Mouse (Mus musculus) retina, postnatal 1 day (tissue): ENCODE measurements around the gene Dmrt3.

ENCODE experiments used
- DNase-seq: peaks from one replicate; pipeline ENCODE4 v3.0.0-alpha.2; 2012

The Dmrt3 gene

GRCm38 (mm10) chr19:25610015-25610410, at the start of gene Dmrt3:
Dmrt3 (plus strand) TSS chr19:25610301.
- DNase-seq = peak; percentile 51

DNA sequence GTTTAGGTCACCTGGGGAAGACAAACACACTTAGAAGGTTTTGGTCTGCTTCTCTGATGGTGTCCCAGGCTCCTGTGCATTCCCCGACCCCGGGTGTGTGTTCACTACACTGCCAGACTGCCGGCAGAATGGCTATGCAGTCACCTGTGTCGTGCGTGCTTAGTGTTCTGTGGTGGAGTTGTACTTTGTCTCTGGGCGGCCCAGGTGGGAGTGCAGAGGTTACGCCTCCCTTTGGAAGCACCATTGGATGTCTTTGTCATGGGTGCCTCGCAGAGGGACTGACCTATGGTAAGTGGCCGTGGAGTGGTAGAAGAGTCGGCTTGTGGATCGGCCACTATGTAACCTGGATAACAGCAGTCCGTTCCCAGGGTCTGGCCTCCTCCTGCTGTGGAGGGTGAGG, 45.7 kb upstream of the Dmrt3 start:
- no peak for DNase-seq

DNA sequence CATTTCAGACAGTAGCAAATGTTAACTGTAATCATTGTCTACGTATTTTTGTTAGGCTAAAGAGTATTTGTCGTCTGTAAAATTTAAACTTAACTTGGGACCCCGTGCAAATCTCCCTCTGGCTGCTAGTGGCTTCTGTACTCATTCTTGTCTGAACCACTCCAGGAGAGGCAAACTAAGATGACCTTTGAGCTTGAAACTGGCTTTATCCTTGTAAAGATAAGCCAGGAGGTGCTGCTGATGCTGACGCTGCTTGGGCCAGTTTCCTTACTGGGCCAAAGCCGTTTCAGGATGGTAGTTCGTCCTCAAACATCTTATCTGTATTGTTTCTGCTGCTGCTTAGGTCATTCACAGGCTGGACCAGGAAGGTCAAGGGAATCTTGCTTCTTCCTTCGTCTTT, 40.3 kb upstream of the Dmrt3 start:
- DNase-seq = no peak

DNA sequence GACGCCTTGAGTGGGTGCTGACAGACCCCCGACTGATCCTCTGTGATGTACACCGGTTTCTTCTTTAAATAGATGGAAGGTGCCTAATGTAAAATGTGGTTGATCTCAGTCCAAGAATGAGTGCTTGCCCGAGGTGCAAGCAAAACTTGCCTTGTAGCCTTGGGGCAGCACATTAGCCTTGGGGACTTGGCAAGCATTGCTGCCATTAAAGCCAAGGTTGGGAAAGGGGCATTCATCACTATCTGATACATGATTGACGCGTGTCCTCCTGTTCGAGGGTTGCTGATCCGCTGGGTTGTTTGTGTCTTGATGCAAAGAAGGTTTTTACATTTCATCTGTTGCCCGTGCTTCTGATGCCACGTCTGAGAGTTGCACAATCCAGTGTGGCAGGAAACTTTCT, 35.7 kb upstream of the Dmrt3 start:
- no peak for DNase-seq

- peak; percentile 39 for DNase-seq
These were observed 34.9 kb upstream of the Dmrt3 start for GRCm38 (mm10) chr19:25574981-25575814.

GRCm38 (mm10) chr19:25578358-25578757, 31.7 kb upstream of the Dmrt3 start:
- DNase-seq = no peak

DNA sequence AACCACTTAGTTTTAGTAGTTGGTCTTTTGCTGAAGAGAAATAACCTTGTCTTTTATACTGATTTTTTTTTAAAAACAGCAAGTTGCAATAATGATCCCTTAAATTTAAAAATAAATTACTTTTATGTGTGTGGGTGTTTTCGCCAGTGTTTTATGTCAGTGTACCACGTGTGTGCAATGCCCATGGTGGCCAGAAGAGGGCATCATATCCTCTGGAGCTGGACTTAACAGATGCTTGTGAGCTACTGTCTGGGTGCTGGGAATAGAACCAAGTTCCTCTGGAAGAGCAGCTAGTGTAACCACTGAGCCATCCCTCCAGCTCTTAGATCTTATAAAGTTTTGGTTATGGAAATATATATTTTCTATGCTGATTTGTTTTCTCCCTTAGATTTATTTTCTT, 30.7 kb upstream of the Dmrt3 start:
- no peak for DNase-seq

DNA sequence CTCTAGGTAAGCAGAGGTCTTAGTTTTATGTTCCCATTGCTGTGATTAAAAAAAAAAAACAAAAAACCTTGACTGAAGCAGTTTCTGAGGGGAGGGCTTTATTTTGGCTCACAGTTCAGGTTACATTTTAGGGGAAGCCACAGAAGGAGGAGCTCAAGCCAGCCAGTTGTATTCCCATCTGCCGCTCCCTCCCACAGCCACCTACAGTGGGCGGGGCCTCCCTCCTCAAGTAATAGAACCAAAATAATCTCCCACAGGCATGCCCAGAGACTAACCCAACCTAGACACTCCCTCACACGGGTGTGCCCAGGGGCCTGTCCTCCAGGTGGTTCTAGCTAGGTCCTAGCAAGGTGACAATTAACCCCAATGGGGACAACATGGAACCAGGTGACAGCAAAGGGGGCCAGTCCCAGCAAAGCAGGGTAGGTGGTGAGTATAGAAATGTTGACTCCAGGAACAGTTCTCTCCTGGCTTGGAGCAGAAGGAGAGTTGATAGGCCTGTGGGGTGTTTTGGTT, 12.3 kb upstream of the Dmrt3 start:
- DNase-seq = no peak

GRCm38 (mm10) chr19:25598626-25599025, 11.5 kb upstream of the Dmrt3 start:
- DNase-seq = peak; percentile 50

DNA sequence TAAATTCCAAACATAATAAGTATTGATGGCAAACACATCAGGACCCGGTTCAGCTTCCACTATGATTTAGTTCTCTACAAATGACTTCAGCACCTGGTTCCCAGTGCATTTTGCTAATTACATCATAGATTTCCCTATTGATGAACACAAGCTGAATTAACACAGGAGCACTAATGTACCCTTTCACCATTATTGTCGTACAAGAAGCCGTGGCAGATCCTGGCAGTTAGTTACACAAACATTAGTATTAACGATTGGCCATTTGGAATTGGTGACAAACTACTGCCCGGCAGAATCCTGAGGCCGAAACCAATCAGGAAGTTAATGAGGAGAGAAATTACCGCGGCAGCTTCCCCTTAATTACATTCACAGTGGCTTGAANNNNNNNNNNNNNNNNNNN, 8.1 kb upstream of the Dmrt3 start:
- DNase-seq = peak; percentile 36

- peak; percentile 66 for DNase-seq
These were observed 2.5 kb upstream of the Dmrt3 start for GRCm38 (mm10) chr19:25607461-25608205.

DNA sequence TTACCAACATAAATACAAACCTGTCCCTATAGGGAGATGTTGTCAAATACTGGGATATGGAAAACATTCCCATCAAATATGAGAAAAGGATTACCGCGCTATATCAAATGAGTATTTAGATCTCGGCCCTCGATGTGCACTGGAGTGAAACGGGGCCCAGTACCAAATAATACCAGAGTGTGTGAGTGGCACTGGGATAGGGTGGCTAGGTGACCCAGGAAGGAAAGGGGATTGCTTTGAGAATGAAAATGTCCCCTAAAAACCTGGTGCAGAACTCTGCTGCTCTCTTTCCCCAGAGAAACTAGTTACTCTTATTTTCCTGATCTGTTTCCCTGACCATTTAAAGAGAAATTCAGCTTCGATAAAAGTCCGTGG, 1.9 kb upstream of the Dmrt3 start:
- no peak for DNase-seq

DNA sequence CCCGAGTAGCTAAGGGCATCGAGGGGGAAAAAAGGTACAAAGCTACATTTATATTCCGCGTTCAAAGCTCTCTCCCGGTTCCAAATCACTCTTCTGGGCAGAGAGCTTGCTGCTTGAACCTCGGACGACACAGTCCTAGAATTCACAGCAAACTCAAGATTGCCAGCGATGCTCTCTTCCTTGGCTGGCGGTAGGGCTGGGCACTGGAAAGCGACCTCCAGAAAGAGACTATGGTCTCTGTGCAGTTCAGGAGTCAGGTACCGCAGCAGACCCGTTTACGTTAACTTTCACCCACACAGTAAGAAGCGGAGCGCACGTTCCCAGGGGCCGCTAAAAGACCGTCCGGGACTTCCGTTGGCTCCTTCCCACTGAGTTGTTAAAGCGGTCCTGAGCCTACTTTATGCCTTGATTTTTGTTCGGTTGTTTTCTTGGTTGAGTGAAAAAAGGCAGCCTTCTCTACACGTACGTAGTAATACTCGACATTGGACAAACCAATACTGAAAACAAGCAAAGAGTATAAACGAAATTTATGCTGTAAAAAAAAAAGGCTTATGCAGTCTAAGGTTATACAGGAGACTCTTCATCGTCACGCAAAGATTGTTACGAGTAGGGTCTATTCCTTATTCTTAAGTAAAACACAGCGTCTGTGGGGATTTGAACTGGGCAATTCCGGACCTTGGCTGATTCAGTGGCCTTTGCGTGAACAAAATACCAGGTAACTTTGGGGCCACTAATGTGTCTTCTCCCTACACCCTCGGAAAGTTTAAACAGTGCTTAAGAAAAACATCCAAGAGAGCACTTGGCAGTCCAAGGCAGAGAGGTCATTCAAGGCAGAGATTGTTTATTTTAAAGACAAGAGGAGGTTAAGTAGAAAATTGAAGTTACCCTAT, 895 bp upstream of the Dmrt3 start:
- DNase-seq = peak; percentile 48

GRCm38 (mm10) chr19:25610411-25611111, 460 bp downstream of the Dmrt3 start:
- peak; percentile 51 for DNase-seq

- DNase-seq = peak; percentile 46
These were observed 1.0 kb downstream of the Dmrt3 start for GRCm38 (mm10) chr19:25611116-25611515.

- no peak for DNase-seq
These were observed 2.0 kb downstream of the Dmrt3 start for GRCm38 (mm10) chr19:25611876-25612805.

DNA sequence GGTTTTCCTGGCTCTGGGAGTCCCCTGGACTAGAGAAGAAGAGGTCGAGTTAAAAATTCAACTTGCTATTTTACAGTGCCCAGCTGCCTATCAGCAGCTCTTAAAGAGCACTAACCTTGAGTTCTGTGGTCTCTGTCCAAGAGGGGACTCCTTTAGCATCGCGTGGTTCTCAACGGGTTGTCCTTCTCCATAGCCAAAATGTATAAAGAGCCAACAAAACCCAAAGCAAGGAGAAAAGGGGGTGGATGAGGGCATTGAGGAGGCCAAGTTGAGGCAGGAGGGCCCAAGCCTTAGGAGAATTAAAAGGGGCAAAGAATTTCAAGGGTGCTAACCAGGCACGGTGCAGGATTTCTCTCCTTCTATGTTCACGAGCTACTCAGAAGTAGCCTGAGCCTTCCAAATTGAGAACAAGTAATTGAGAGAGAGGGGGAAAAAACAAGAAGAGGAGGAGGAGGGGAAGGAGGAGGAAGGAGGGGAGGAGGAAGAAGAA, 2.8 kb downstream of the Dmrt3 start:
- no peak for DNase-seq

DNA sequence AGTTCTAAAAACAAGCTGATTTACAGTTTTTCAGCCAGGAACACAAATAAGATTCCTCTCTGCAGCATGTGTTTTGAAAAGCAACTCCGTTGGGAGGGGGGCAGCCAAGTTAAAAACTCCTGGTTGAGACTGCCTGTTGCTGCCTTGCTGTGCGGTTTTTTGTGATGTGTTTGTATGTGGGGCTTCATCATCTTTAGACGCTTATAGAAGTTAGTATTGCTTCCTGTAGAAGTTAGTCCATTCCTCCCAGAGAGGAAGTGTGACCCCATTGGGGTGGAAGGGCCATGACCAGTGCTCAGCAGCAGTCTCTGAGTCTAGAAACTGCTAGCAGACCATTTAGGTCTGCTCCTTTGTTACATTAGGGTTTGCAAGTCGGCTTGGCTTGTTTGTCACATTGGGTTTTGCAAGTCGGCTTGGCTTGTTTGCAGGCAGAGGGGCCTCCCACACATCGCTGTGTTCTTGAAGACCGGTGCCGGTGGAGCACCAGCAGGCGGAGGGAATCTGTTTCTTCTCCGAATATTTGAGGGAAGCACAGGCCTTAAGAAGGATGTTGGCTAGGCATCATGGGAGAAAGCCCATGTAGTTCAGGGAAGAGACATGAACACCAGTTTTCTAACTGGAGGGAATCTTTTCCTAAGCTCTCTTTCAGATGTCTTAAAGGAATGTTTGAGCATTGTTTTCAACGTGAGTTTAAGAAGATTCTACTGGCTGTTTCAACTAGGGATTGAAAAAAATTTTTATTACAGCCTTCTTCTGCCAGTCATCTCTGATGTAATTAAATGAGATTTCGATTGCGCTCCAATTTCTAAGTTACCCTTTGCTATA, 3.6 kb downstream of the Dmrt3 start:
- DNase-seq = no peak

GRCm38 (mm10) chr19:25615889-25616288, 5.8 kb downstream of the Dmrt3 start:
- no peak for DNase-seq
